17 mouse cellular contexts compared by ENCODE assay signal in genomic region chr13:59538661-59539060, GRCm38 (mm10).
"Had no signal": no experiment of that assay in that cellular context is flagged by ENCODE, and none has a peak within 500 bp of the region (broad histone marks: within the 10 kb centered on the region; RNA-seq: fewer than 3 reads in every experiment).

No protein-coding gene starts in this region.

- H3K4me3 ChIP-seq: liver, embryonic 13.5 days; liver, embryonic 15.5 days; lung, embryonic 15.5 days; megakaryocyte, embryonic 14.5 days; midbrain, embryonic 13.5 days; midbrain, embryonic 15.5 days; neural tube, embryonic 12.5 days; stomach, embryonic 15.5 days had no signal

- H3K9ac ChIP-seq: liver, embryonic 13.5 days; liver, embryonic 15.5 days; liver, postnatal 0 days; lung, embryonic 15.5 days; midbrain, embryonic 13.5 days; midbrain, embryonic 15.5 days; neural tube, embryonic 12.5 days; stomach, embryonic 15.5 days had no signal

- H3K27ac ChIP-seq: liver, embryonic 13.5 days; liver, embryonic 15.5 days; lung, embryonic 15.5 days; macrophage; midbrain, embryonic 13.5 days; midbrain, embryonic 15.5 days; neural tube, embryonic 12.5 days; stomach, embryonic 15.5 days; stomach, postnatal 0 days had no signal

- H3K9me3 ChIP-seq: liver, embryonic 13.5 days; liver, embryonic 15.5 days; lung, embryonic 15.5 days; midbrain, embryonic 13.5 days; midbrain, embryonic 15.5 days; neural tube, embryonic 12.5 days; stomach, embryonic 15.5 days had no signal

- DNase-seq: liver, embryonic 13.5 days; liver, postnatal 0 days; lung, postnatal 14 days; right cerebral cortex, postnatal 14 days; thymus, adult 2 months; thymus, postnatal 25 days; thymus, postnatal 4 days had no signal

- H3K36me3 ChIP-seq: lung, embryonic 15.5 days; midbrain, embryonic 15.5 days; neural tube, embryonic 12.5 days; stomach, embryonic 15.5 days had no signal

- ATAC-seq: liver, postnatal 0 days; midbrain, embryonic 13.5 days; midbrain, embryonic 15.5 days had no signal

- H3K4me2 ChIP-seq: liver, embryonic 13.5 days; liver, embryonic 15.5 days; lung, embryonic 15.5 days; midbrain, embryonic 11.5 days; midbrain, embryonic 13.5 days; midbrain, embryonic 15.5 days; neural tube, embryonic 12.5 days; stomach, embryonic 15.5 days had no signal

- H3K27me3 ChIP-seq: liver, embryonic 13.5 days; liver, embryonic 15.5 days; lung, embryonic 15.5 days; megakaryocyte, embryonic 14.5 days; midbrain, embryonic 13.5 days; midbrain, embryonic 15.5 days; neural tube, embryonic 12.5 days; stomach, embryonic 15.5 days had no signal

- H3K4me1 ChIP-seq: liver, embryonic 15.5 days; lung, embryonic 15.5 days; midbrain, embryonic 13.5 days; midbrain, embryonic 15.5 days; neural tube, embryonic 12.5 days; stomach, embryonic 15.5 days had no signal
